Mouse (Mus musculus) hematopoietic stem cell, adult 5-6 weeks (primary cell): ENCODE measurements around the gene Rhoj. TPM values are rescaled to one million over a fixed set of nuclear protein-coding genes. Genes with fewer than 3 reads are reported as not detected.
"Not testable (repeated sequence)": the region's sequence is repeated elsewhere in the genome, so short reads cannot be mapped to it uniquely, and the experiment has no call there.

Experiments used
- ATAC-seq, 2 experiments: fragments of 125-278 bp in 1 of 2; replicated peaks in 1 of 2; 2 replicates each; pipeline ENCODE4 v1.8.0; 2016 to 2017; ENCODE audit warnings: inconsistent platforms in 2 of 2, mild to moderate bottlenecking in 2 of 2, moderate number of reproducible peaks in 2 of 2, low read depth in 1 of 2, moderate TSS enrichment in 1 of 2; ENCODE audit not compliant: low FRiP score in 2 of 2, poor library complexity in 2 of 2, severe bottlenecking in 2 of 2, insufficient read depth in 1 of 2, low TSS enrichment in 1 of 2
- total RNA-seq: library from RNA; stranded (forward); fragments of 172-1452, 232-1000 nt; gene quantifications from 2 replicates; pipeline ENCODE4 v1.2.3, GENCODE M21; 2017

Rhoj gene
- total RNA-seq, 1 experiment from 2014 or later = 1.0 TPM

DNA sequence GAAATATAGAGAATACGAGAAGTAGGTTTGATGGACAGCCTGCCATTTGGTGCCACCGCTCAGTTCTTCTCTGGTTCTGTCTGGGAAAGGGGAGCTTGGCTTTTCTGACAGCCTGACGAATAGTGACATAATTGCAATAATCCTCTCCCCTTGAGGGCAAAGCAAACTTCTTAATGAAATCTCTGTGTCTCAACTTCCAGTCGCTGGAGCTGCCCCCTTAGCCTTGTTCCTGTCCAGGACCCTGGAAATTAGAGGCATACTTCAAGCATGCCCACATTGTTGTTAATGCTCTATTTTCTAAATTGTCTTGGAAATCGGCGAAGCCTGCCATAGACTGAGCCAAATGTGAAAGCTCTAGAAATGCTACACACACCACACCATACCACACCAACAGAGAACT is 120.6 kb downstream of the Rhoj start:
- no peak for ATAC-seq

GRCm38 (mm10) chr12:75429685-75430396 is 121.7 kb downstream of the Rhoj start:
- no peak for ATAC-seq

- ATAC-seq = not testable (repeated sequence)
These were observed 124.3 kb downstream of the Rhoj start for GRCm38 (mm10) chr12:75432400-75432799.

GRCm38 (mm10) chr12:75446245-75446644 is 138.1 kb downstream of the Rhoj start:
- ATAC-seq = no peak

- ATAC-seq = peak; percentile 25 to 63; a peak in 3 of 4 replicates
These were observed 140.8 kb downstream of the Rhoj start for GRCm38 (mm10) chr12:75448921-75449320.

DNA sequence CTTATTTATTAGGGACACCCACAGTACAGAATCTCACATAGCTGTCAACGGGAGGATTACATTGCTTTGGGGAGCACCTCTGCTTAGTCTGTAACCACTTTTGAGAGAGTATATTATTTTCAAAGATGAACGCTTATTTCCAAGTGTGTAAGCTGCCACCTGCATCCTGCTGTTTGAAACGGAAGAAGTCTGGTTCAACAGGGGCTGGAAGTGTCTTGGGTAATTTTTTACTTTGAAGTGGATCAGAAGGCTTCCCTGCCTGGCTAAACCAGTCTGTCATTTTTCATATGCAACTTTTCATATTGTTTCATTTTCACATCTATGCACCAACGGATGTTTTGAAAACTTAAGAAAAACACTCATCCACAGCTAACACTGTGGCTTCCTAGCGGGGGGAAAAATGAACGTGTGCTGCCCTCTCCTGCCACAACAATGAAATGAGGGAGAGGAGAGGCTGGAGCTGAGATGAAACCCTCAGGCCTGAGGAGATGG is 141.4 kb downstream of the Rhoj start:
- ATAC-seq = peak; percentile 43 to 51

DNA sequence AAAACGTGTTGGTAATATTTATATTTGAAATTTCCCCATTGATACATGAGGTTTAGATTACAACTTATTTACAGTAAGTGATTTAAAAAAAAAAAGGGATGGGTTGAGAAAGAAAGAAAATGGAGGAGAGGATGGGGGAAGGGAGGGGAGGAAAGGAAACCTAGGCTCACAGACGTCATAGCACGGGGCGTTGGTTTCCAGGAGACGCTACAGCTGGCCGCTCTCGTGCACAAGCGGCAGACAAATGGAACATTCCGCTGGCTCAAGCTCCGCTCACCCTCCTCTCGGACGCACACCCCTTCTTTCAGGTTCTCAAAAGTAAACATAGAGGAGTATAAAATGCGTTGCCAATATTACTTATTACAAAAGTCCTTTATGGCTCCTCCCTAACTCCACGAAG is 141.9 kb downstream of the Rhoj start:
- ATAC-seq = no peak

DNA sequence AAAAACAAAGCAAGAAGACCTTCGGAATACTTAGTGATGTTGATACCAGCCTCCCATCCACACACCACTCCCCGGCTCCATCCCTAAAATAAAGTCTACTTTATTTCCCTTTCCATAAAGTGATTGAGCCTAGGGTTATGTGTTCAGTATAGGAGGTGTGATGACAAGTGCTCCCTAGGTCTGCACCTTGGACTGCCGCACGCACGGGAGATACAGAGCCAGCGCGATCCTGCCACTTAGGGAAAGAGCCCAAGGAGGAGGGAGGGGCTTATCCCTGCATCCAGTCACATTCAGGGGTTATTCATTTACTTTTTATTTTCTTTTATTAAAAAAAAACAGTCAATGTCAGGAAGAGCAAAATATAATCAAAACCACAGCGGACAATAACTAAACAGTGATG is 142.5 kb downstream of the Rhoj start:
- ATAC-seq = no peak

Other genes starting within 250 kb of the Rhoj start
- gene Kcnh5, start 131.0 kb upstream of the Rhoj start, total RNA-seq = not detected in 2 replicates
- not detected in 2 replicates for gene Gphb5, start 108.5 kb downstream of the Rhoj start, total RNA-seq